Mouse (Mus musculus) hindbrain, embryonic 13.5 days (tissue): ENCODE results near the gene Kdm5a. TPM values are rescaled to one million over a fixed set of nuclear protein-coding genes. Genes with fewer than 3 reads are reported as not detected.

Experiments
- ATAC-seq: fragments of 200-750 bp; cut with Nextera tagmentation; 2 replicates; pipeline ENCODE4 v1.8.0; 2017; ENCODE audit warnings: moderate TSS enrichment; ENCODE audit not compliant: low FRiP score
- H3K27ac ChIP-seq: fragments of 300-500 bp; sonication (generic); 2 replicates; pipeline ENCODE4 v1.5.1; 2015; ENCODE audit warnings: inconsistent platforms, mild to moderate bottlenecking, moderate library complexity
- H3K27me3 ChIP-seq: fragments of 300-500 bp; sonication (generic); 2 replicates; pipeline ENCODE4 v1.6.1; 2015; ENCODE audit warnings: mild to moderate bottlenecking, inconsistent platforms
- H3K36me3 ChIP-seq: fragments of 300-500 bp; sonication (generic); 2 replicates; pipeline ENCODE4 v1.6.1; 2015; ENCODE audit warnings: mild to moderate bottlenecking, inconsistent platforms
- H3K4me1 ChIP-seq: fragments of 300-500 bp; sonication (generic); replicated peaks from 2 replicates; pipeline ENCODE4 v1.6.1; 2015; ENCODE audit warnings: inconsistent platforms
- H3K4me2 ChIP-seq: fragments of 300-500 bp; sonication (generic); 2 replicates; pipeline ENCODE4 v1.6.1; 2015; ENCODE audit warnings: inconsistent platforms, mild to moderate bottlenecking, moderate library complexity
- H3K4me3 ChIP-seq: fragments of 300-500 bp; sonication (generic); 2 replicates; pipeline ENCODE4 v1.5.1; 2015; ENCODE audit warnings: mild to moderate bottlenecking, inconsistent platforms
- H3K9ac ChIP-seq: fragments of 300-500 bp; sonication (generic); 2 replicates; pipeline ENCODE4 v1.6.1; 2015; ENCODE audit warnings: mild to moderate bottlenecking, inconsistent platforms
- H3K9me3 ChIP-seq: fragments of 300-500 bp; sonication (generic); 2 replicates; pipeline ENCODE4 v1.6.1; 2016; ENCODE audit warnings: inconsistent platforms
- WGBS: fragments of 180-500 bp; shearing (Covaris S2); methylation state at CpG from one replicate; pipeline ENCODE4 v1.1.7; 2015; 5-methylcytosine and 5-hydroxymethylcytosine counted together
- polyA plus RNA-seq: library from polyadenylated mRNA; unstranded; fragments of >200 nt; fragmentation: Nextera tagmentation; extraction: Ambion mirVana; gene quantifications from 2 replicates; pipeline ENCODE4 v1.2.1, GENCODE M21; 2015

The Kdm5a gene
- 45.6 and 47.3 TPM in 2 replicates for polyA plus RNA-seq

- Histone ChIP-seq H3K9ac (peak within 1 kb of the TSS; percentile 97), H3K27ac (peak within 1 kb of the TSS; percentile 96), H3K27me3 (no peaks in the 10 kb centered on the region), H3K4me2 (peak within 1 kb of the TSS; percentile 86), H3K36me3 (peaks cover 17% of the 10 kb centered on the region), H3K4me1 (peaks cover 20% of the 10 kb centered on the region), H3K4me3 (peak within 1 kb of the TSS; percentile 100), H3K9me3 (no peaks in the 10 kb centered on the region)
- WGBS, result under 1% methylated on average over 71 of the region's 71 CpGs
- peak; percentile 98 for ATAC-seq
Observed at GRCm38 (mm10) chr6:120363688-120364522, at the start of gene Kdm5a, which contains the start of gene Ccdc77. TSS of gene Kdm5a (plus strand) at chr6:120364124. TSS of gene Ccdc77 (minus strand) at chr6:120364374.

DNA sequence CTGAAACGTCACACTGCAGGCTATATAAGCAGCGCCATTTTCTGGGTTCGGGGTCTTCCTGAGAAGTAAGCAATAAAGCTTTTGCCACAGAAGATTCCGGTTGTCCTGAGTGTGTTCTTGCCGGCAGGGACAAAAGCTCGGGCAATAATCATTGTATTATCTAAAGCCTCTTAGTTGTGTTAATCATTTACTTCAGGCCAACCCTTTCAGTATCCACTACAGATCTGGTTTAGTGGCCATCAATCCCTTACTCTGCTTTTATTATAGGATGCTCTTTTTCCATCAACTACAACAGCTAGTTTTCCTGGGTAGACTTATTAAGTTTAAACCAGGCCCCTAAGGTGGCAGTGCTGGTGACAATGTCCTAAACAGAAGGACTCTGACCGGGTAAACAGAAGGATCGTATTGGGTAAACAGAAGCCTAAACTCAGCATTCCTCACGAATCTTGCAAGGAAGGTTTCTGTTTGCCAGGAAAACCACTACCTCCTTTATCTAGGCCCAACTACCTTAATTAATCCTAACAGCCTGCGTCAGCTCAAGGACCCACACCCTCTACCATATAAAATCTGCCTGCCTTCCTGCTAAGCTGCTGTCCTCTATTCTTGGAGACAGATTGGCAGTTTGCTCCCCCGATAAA, 45.5 kb upstream of the Kdm5a start:
- ATAC-seq, result no peak
- 72% methylated on average over 11 of the region's 11 CpGs for WGBS
- no peak overlapping the region for H3K4me2 ChIP-seq
- no peaks in the 10 kb centered on the region for H3K4me1 ChIP-seq
- no peak overlapping the region for H3K27ac ChIP-seq
- no peaks in the 10 kb centered on the region for H3K9me3 ChIP-seq
- H3K27me3 ChIP-seq, result no peaks in the 10 kb centered on the region
- no peak overlapping the region for H3K4me3 ChIP-seq
- H3K36me3 ChIP-seq, result no peaks in the 10 kb centered on the region
- no peak overlapping the region for H3K9ac ChIP-seq

GRCm38 (mm10) chr6:120319129-120319528, 44.8 kb upstream of the Kdm5a start:
- Histone ChIP-seq H3K36me3 (no peaks in the 10 kb centered on the region), H3K9me3 (no peaks in the 10 kb centered on the region), H3K4me1 (no peaks in the 10 kb centered on the region), H3K4me2 (no peak overlapping the region), H3K4me3 (no peak overlapping the region), H3K27me3 (no peaks in the 10 kb centered on the region), H3K27ac (no peak overlapping the region), H3K9ac (no peak overlapping the region)
- ATAC-seq, result no peak
- WGBS, result 90% methylated on average over 9 of the region's 9 CpGs

DNA sequence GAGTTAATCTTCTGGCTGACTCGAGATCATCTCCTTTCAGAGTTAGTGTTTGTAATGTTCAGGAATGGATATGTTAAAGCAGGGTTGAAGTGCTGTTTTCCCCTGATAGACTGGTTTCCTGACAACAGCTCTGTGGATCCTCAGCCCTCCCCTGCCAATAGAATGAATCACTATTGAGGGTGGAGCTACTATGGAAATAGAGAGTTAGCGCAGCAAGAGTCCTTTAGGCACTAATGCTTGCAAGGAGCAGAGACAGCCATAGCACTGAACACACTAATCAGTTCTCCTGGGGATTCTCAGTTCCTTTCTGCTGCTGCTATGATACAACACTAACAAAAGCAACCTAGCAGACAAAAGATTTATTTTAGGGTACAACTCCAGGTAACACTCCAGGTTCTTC, 43.6 kb upstream of the Kdm5a start:
- Histone ChIP-seq H3K9ac (no peak overlapping the region), H3K27ac (no peak overlapping the region), H3K4me3 (no peak overlapping the region), H3K36me3 (peaks cover 8% of the 10 kb centered on the region), H3K9me3 (no peaks in the 10 kb centered on the region), H3K27me3 (no peaks in the 10 kb centered on the region), H3K4me1 (no peaks in the 10 kb centered on the region), H3K4me2 (no peak overlapping the region)
- WGBS, result 70% methylated on average over 2 of the region's 2 CpGs
- no peak for ATAC-seq

DNA sequence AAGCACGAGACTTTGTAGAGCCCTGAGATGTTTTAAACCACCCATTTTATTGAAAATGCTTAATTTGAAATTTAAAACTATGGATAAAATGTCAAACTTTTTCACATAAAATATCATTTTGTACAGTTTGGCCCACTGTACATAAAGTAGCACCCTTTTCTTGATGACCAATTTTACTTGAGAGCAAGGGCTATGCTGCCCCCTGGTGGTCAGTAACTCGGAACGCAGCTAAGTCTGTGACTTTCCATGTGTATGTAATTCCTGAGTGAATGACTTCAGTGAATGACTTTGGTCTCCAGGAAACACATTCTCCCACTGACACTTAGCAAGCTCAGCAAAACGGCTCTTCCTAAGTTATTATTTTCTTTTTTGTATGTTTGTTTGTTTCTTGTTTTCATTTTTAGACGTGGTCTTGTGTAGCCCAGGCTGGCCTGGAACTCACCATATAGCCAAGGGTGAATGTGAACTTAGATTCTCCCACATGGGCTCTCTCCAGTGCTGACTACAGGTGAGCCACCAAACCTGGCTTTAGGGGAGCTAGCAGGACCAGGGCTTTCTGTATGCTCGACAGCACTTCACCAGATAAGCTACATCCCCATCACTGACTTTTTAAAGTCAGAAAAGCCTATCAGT, 39.5 kb upstream of the Kdm5a start:
- Histone ChIP-seq H3K9me3 (no peaks in the 10 kb centered on the region), H3K9ac (no peak overlapping the region), H3K27ac (no peak overlapping the region), H3K36me3 (peaks cover 18% of the 10 kb centered on the region), H3K4me2 (no peak overlapping the region), H3K4me1 (no peaks in the 10 kb centered on the region), H3K4me3 (no peak overlapping the region), H3K27me3 (no peaks in the 10 kb centered on the region)
- no peak for ATAC-seq
- WGBS, result 30% methylated on average over 6 of the region's 6 CpGs

DNA sequence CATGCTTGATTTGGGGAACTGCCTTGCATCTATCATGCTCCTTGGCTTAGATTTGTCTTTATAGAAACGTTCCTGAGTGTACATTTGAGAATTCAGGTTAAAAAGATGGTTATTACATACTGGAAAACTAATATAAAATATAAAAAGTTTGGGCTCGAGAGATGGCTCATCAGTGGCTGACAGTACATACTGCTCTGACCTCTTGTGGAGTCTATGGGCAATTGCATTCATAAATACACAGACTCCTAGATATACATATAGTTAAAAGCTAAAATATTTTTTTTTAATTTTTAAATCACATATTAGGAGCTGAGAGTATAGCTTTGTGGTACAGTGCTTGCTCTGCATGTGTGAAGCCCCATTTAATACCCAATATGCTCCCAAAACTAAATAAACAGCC, 31.6 kb upstream of the Kdm5a start:
- Histone ChIP-seq H3K4me2 (no peak overlapping the region), H3K4me1 (no peaks in the 10 kb centered on the region), H3K27ac (no peak overlapping the region), H3K27me3 (no peaks in the 10 kb centered on the region), H3K36me3 (peaks cover 76% of the 10 kb centered on the region), H3K9ac (no peak overlapping the region), H3K9me3 (no peaks in the 10 kb centered on the region), H3K4me3 (no peak overlapping the region)
- 81% methylated on average over 2 of the region's 2 CpGs for WGBS
- no peak for ATAC-seq

- Histone ChIP-seq H3K9ac (no peak overlapping the region), H3K27me3 (no peaks in the 10 kb centered on the region), H3K9me3 (no peaks in the 10 kb centered on the region), H3K4me3 (no peak overlapping the region), H3K4me2 (no peak overlapping the region), H3K27ac (no peak overlapping the region), H3K36me3 (peaks cover 46% of the 10 kb centered on the region), H3K4me1 (no peaks in the 10 kb centered on the region)
- WGBS, result 60% methylated on average over 1 of the region's 1 CpGs
- ATAC-seq, result no peak
Observed at GRCm38 (mm10) chr6:120343992-120344391, 19.9 kb upstream of the Kdm5a start.

DNA sequence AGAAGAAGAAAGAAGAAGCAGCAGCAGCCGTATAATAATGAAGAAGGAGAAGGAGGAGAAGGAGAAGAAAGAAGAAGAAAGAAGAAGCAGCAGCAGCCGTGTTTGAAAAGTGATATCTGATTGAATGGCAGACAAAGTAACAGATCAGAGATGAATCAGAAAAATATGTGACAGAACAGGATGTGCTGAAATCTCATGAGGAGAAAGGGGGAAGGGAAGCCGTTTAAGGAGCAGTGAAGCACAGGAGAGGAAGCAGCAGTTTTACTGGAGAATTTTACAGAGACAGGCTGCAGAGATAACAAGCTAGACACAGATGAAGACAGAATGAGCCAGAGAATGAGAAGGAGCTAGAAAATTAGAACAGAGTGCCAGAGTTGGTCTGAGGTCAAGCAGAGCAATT, 14.9 kb upstream of the Kdm5a start:
- Histone ChIP-seq H3K9ac (no peak overlapping the region), H3K27ac (no peak overlapping the region), H3K4me2 (no peak overlapping the region), H3K9me3 (no peaks in the 10 kb centered on the region), H3K4me3 (no peak overlapping the region), H3K4me1 (no peaks in the 10 kb centered on the region), H3K27me3 (no peaks in the 10 kb centered on the region), H3K36me3 (peaks cover 40% of the 10 kb centered on the region)
- no peak for ATAC-seq
- WGBS, result 95% methylated on average over 3 of the region's 3 CpGs

DNA sequence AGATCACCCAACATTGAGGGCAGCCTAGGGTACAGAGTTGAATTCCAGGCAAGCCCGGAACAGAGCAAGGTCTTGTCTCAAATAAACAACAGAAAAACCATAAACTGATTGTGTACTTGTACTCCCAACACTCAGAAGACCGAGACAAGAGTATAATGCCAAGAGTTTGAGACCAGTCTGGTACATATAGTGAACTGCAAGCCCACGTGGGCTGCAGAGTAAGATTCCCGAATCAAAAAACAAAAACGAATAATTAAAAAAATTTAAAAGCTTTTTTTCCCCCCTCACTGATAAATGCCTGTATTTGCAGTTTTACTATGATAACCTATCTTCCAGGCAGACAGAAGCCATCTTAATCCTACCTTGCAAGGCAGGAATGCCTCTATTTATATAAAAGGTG, 7.4 kb upstream of the Kdm5a start:
- no peak for ATAC-seq
- 41% methylated on average over 5 of the region's 5 CpGs for WGBS
- peak overlapping the region; percentile 63 for H3K9ac ChIP-seq
- H3K4me2 ChIP-seq, result peak overlapping the region; percentile 63
- H3K27ac ChIP-seq, result no peak overlapping the region
- peak overlapping the region; percentile 51 for H3K4me3 ChIP-seq
- peaks cover 9% of the 10 kb centered on the region for H3K4me1 ChIP-seq
- no peaks in the 10 kb centered on the region for H3K9me3 ChIP-seq
- H3K27me3 ChIP-seq, result no peaks in the 10 kb centered on the region
- H3K36me3 ChIP-seq, result peaks cover 4% of the 10 kb centered on the region; the same call in 1 of the 2 replicates

- Histone ChIP-seq H3K36me3 (peaks cover 4% of the 10 kb centered on the region; the same call in 1 of the 2 replicates), H3K27me3 (no peaks in the 10 kb centered on the region), H3K4me1 (peaks cover 9% of the 10 kb centered on the region), H3K27ac (peak overlapping the region; percentile 52; the same call in 1 of the 2 replicates), H3K4me3 (peak overlapping the region; percentile 51), H3K9ac (peak overlapping the region; percentile 63), H3K9me3 (no peaks in the 10 kb centered on the region), H3K4me2 (peak overlapping the region; percentile 63)
- 2% methylated on average over 31 of the region's 31 CpGs for WGBS
- peak; percentile 97 for ATAC-seq
Observed at GRCm38 (mm10) chr6:120356951-120357945, 6.7 kb upstream of the Kdm5a start.

GRCm38 (mm10) chr6:120362124-120362523, 1.8 kb upstream of the Kdm5a start:
- Histone ChIP-seq H3K36me3 (peaks cover under 1% of the 10 kb centered on the region), H3K4me3 (no peak overlapping the region), H3K9ac (no peak overlapping the region), H3K27ac (no peak overlapping the region), H3K4me2 (no peak overlapping the region), H3K27me3 (no peaks in the 10 kb centered on the region), H3K9me3 (no peaks in the 10 kb centered on the region), H3K4me1 (peaks cover 20% of the 10 kb centered on the region)
- 97% methylated on average over 2 of the region's 2 CpGs for WGBS
- ATAC-seq, result no peak
